Mouse (Mus musculus) stomach, postnatal 0 days (tissue): ENCODE measurements around the gene Prmt3. TPM values are rescaled to one million over a fixed set of nuclear protein-coding genes. Genes with fewer than 3 reads are reported as not detected.

Experiments
- ATAC-seq: fragments of 200-750 bp; cut with Nextera tagmentation; 2 replicates; pipeline ENCODE4 v1.8.0; 2017; ENCODE audit not compliant: low FRiP score, low TSS enrichment
- DNase-seq: peaks from one replicate; pipeline ENCODE4 v3.0.0-alpha.2; 2016; ENCODE audit warnings: low spot score
- H3K27ac ChIP-seq: fragments of 300-500 bp; sonication (generic); replicated peaks from 2 replicates; pipeline ENCODE4 v1.5.1; 2014; ENCODE audit warnings: mild to moderate bottlenecking, control low read depth
- H3K27me3 ChIP-seq: fragments of 300-500 bp; sonication (generic); 2 replicates; pipeline ENCODE4 v1.6.1; 2014; ENCODE audit warnings: low read length; ENCODE audit not compliant: control insufficient read depth, insufficient read depth
- H3K36me3 ChIP-seq: fragments of 300-500 bp; sonication (generic); 2 replicates; pipeline ENCODE4 v1.6.1; 2014; ENCODE audit warnings: low read length, mixed read lengths; ENCODE audit not compliant: control insufficient read depth, insufficient read depth
- H3K4me1 ChIP-seq: fragments of 300-500 bp; sonication (generic); replicated peaks from 2 replicates; pipeline ENCODE4 v1.6.1; 2014; ENCODE audit warnings: antibody characterized with exemption; ENCODE audit not compliant: control insufficient read depth, insufficient read depth
- H3K4me2 ChIP-seq: fragments of 300-500 bp; sonication (generic); replicated peaks from 2 replicates; pipeline ENCODE4 v1.6.1; 2014; ENCODE audit warnings: low read depth, mild to moderate bottlenecking, control low read depth, moderate library complexity
- H3K4me3 ChIP-seq: fragments of 300-500 bp; sonication (generic); 2 replicates; pipeline ENCODE4 v1.5.1; 2014; ENCODE audit warnings: low read depth, low read length, control low read depth
- H3K9ac ChIP-seq: fragments of 300-500 bp; sonication (generic); 2 replicates; pipeline ENCODE4 v1.6.1; 2014; ENCODE audit warnings: mild to moderate bottlenecking, low read length, control low read depth, mixed read lengths
- H3K9me3 ChIP-seq: fragments of 300-500 bp; sonication (generic); 2 replicates; pipeline ENCODE4 v1.6.1; 2016; ENCODE audit warnings: low read length; ENCODE audit not compliant: control insufficient read depth
- CTCF ChIP-seq: IDR thresholded peaks from 2 replicates; pipeline ENCODE4 v1.5.1; 2016; ENCODE audit warnings: antibody characterized with exemption, low read depth, mild to moderate bottlenecking, moderate library complexity
- EP300 ChIP-seq: optimal IDR thresholded peaks from 2 replicates; pipeline ENCODE3; 2016; ENCODE audit warnings: antibody characterized with exemption
- WGBS: fragments of 180-500 bp; shearing (Covaris S2); extraction: QIAGEN DNeasy Blood & Tissue Kit; methylation state at CpG from one replicate; pipeline ENCODE4 v1.1.7; 2014; 5-methylcytosine and 5-hydroxymethylcytosine counted together
- polyA plus RNA-seq: library from polyadenylated mRNA; unstranded; fragments of >200 nt; fragmentation: Nextera tagmentation; extraction: Ambion mirVana; gene quantifications from 2 replicates; pipeline ENCODE4 v1.2.1, GENCODE M21; 2015

Prmt3 gene
- polyA plus RNA-seq, 1 experiment from 2014 or later: 23.5 TPM

DNA sequence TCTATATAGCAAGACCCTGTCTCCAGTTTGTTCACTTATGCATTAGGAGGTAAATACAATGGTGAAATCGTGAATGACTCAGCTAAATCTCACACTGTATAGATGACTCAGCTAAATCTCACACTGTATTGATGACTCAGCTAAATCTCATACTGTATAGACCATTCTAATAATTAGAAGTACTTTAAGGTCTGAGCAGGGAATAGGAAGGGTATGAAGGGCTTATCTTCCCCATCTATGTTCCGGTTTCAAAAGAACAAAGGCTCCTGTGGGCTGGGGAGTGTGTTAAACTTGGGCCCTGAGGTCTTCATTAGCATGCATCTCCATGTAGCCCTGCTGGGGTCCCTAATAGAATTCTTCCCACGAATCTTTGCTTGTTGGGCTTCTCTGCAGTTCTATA lies 85.6 kb downstream of the Prmt3 start:
- H3K36me3 ChIP-seq: no peaks in the 10 kb centered on the region
- TF ChIP-seq EP300 (no peak), CTCF (no peak)
- H3K4me2 ChIP-seq: no peak overlapping the region
- DNase-seq (no peak), ATAC-seq (no peak)
- H3K9ac ChIP-seq: no peak overlapping the region
- H3K27me3 ChIP-seq: no peaks in the 10 kb centered on the region
- H3K27ac ChIP-seq: no peak overlapping the region
- H3K4me3 ChIP-seq: no peak overlapping the region
- H3K4me1 ChIP-seq: no peaks in the 10 kb centered on the region
- H3K9me3 ChIP-seq: no peaks in the 10 kb centered on the region
- 70% methylated on average over 3 of the region's 3 CpGs for WGBS

DNA sequence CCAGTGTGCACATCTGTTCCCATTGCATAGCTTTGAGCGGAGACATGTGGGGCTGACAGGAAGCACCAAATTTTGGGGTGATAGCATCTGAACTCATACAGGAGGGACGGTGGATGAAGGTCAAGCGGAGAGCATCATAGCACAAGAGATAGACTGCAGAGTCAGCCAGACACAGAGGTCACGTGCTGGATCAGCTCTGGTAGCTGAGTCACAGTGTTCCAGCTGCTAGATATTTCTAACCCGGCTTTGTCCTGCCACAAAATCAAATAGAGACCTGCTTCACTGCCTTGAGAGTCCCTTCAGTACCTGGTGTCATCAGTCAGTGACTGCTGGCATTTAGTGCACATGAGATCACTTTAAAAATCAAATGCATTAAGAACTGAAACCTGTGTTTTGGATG lies 91.5 kb downstream of the Prmt3 start:
- ATAC-seq (no peak), DNase-seq (no peak)
- 64% methylated on average over 5 of the region's 5 CpGs for WGBS
- Histone ChIP-seq H3K4me3 (no peak overlapping the region), H3K9me3 (no peaks in the 10 kb centered on the region), H3K27ac (no peak overlapping the region), H3K4me1 (no peaks in the 10 kb centered on the region), H3K36me3 (no peaks in the 10 kb centered on the region), H3K4me2 (no peak overlapping the region), H3K27me3 (no peaks in the 10 kb centered on the region), H3K9ac (no peak overlapping the region)
- no peak for TF ChIP-seq EP300
- no peak for TF ChIP-seq CTCF

GRCm38 (mm10) chr7:49870276-49870675 lies 92.1 kb downstream of the Prmt3 start:
- DNase-seq (no peak), ATAC-seq (no peak)
- Histone ChIP-seq H3K36me3 (no peaks in the 10 kb centered on the region), H3K27me3 (no peaks in the 10 kb centered on the region), H3K4me1 (no peaks in the 10 kb centered on the region), H3K4me2 (no peak overlapping the region), H3K9ac (no peak overlapping the region), H3K9me3 (no peaks in the 10 kb centered on the region), H3K27ac (no peak overlapping the region), H3K4me3 (no peak overlapping the region)
- WGBS: 64% methylated on average over 3 of the region's 3 CpGs
- TF ChIP-seq CTCF (no peak), EP300 (no peak)

GRCm38 (mm10) chr7:49877307-49877706 lies 99.2 kb downstream of the Prmt3 start:
- no peak for DNase-seq
- ATAC-seq: no peak
- Histone ChIP-seq H3K4me1 (no peaks in the 10 kb centered on the region), H3K9ac (no peak overlapping the region), H3K36me3 (no peaks in the 10 kb centered on the region), H3K27ac (no peak overlapping the region), H3K4me2 (no peak overlapping the region), H3K4me3 (no peak overlapping the region), H3K9me3 (no peaks in the 10 kb centered on the region), H3K27me3 (no peaks in the 10 kb centered on the region)
- no peak for TF ChIP-seq CTCF
- TF ChIP-seq EP300: no peak
- 75% methylated on average over 5 of the region's 5 CpGs for WGBS

GRCm38 (mm10) chr7:49879051-49879450 lies 100.9 kb downstream of the Prmt3 start:
- no peak overlapping the region for H3K27ac ChIP-seq
- ATAC-seq (no peak), DNase-seq (no peak)
- H3K36me3 ChIP-seq: no peaks in the 10 kb centered on the region
- H3K4me2 ChIP-seq: no peak overlapping the region
- TF ChIP-seq CTCF: no peak
- no peak for TF ChIP-seq EP300
- 83% methylated on average over 13 of the region's 13 CpGs for WGBS
- no peaks in the 10 kb centered on the region for H3K9me3 ChIP-seq
- H3K4me1 ChIP-seq: no peaks in the 10 kb centered on the region
- H3K4me3 ChIP-seq: no peak overlapping the region
- no peak overlapping the region for H3K9ac ChIP-seq
- H3K27me3 ChIP-seq: no peaks in the 10 kb centered on the region

- H3K36me3 ChIP-seq: no peaks in the 10 kb centered on the region
- H3K27ac ChIP-seq: no peak overlapping the region
- H3K4me2 ChIP-seq: no peak overlapping the region
- H3K4me1 ChIP-seq: no peaks in the 10 kb centered on the region
- H3K4me3 ChIP-seq: no peak overlapping the region
- ATAC-seq (no peak), DNase-seq (peak; percentile 15)
- WGBS: 57% methylated on average over 8 of the region's 8 CpGs
- no peaks in the 10 kb centered on the region for H3K27me3 ChIP-seq
- no peaks in the 10 kb centered on the region for H3K9me3 ChIP-seq
- H3K9ac ChIP-seq: no peak overlapping the region
- TF ChIP-seq EP300 (no peak), CTCF (no peak)
Measured at GRCm38 (mm10) chr7:49879998-49880707, 102.0 kb downstream of the Prmt3 start.
